Mouse (Mus musculus) kidney, adult 10 weeks (tissue): Measurements from ENCODE around the gene Tfcp2. TPM values are rescaled to one million over a fixed set of nuclear protein-coding genes. Genes with fewer than 3 reads are reported as not detected.

ENCODE experiments used
- polyA plus RNA-seq: library from polyadenylated mRNA; stranded (reverse); fragments of 350-450 nt; fragmentation: Illumina TruSeq; extraction: RNeasy Lipid Tissue Mini Kit (QIAGEN cat#74804); gene quantifications from one replicate; pipeline ENCODE4 v1.2.3, GENCODE M21; 2014; ENCODE audit warnings: low read depth, low replicate concordance

Gene Tfcp2
- 9.4 TPM for polyA plus RNA-seq

GRCm38 (mm10) chr15:100551326-100552307, at the start of gene Tfcp2:
Tfcp2 (minus strand) TSS chr15:100552008.

GRCm38 (mm10) chr15:100599276-100600046, 47.7 kb upstream of the Tfcp2 start, which contains the start of gene Pou6f1:
Pou6f1 (minus strand) TSS chr15:100599984.

GRCm38 (mm10) chr15:100495102-100495501, 56.7 kb downstream of the Tfcp2 start, which contains the start of gene Csrnp2:
Csrnp2 (minus strand) TSS chr15:100495488.

GRCm38 (mm10) chr15:100468295-100469188, 83.3 kb downstream of the Tfcp2 start, which contains the start of gene Letmd1:
Letmd1 (plus strand) TSS chr15:100469023.

Other genes starting within 250 kb of the Tfcp2 start
- gene Mettl7a1, start 247.9 kb downstream of the Tfcp2 start, polyA plus RNA-seq: 437 TPM
- gene Mettl7a3, start 217.1 kb downstream of the Tfcp2 start, polyA plus RNA-seq: not detected
- gene Methig1, start 198.9 kb downstream of the Tfcp2 start, polyA plus RNA-seq: 13.5 TPM
- 164 TPM for gene Mettl7a2, start 198.8 kb downstream of the Tfcp2 start, polyA plus RNA-seq
- not detected for gene Higd1c, start 187.5 kb downstream of the Tfcp2 start, polyA plus RNA-seq
- gene Gm5475, start 129.9 kb downstream of the Tfcp2 start, polyA plus RNA-seq: 0.49 TPM
- gene Slc11a2, start 126.9 kb downstream of the Tfcp2 start, polyA plus RNA-seq: 22.7 TPM
- gene Letmd1, start 83.0 kb downstream of the Tfcp2 start, polyA plus RNA-seq: 21.3 TPM
- 1.3 TPM for gene Csrnp2, start 56.5 kb downstream of the Tfcp2 start, polyA plus RNA-seq
- gene Pou6f1, start 48.0 kb upstream of the Tfcp2 start, polyA plus RNA-seq: 4.9 TPM
- gene Dazap2, start 63.3 kb upstream of the Tfcp2 start, polyA plus RNA-seq: 293 TPM
- gene Smagp, start 84.9 kb upstream of the Tfcp2 start, polyA plus RNA-seq: 1.0 TPM
- not detected for gene Bin2, start 117.5 kb upstream of the Tfcp2 start, polyA plus RNA-seq
- 21.6 TPM for gene Cela1, start 135.9 kb upstream of the Tfcp2 start, polyA plus RNA-seq
- 0.16 TPM for gene Galnt6, start 177.4 kb upstream of the Tfcp2 start, polyA plus RNA-seq
- gene Slc4a8, start 209.7 kb upstream of the Tfcp2 start, polyA plus RNA-seq: 6.3 TPM